Mouse (Mus musculus): ENCODE data around the gene Lnx1. TPM values are rescaled to one million over a fixed set of nuclear protein-coding genes. Genes with fewer than 3 reads are reported as not detected.

Lnx1 gene
- total RNA-seq, 2 experiments from 2014 or later: 1.3 to 2.0 TPM

DNA sequence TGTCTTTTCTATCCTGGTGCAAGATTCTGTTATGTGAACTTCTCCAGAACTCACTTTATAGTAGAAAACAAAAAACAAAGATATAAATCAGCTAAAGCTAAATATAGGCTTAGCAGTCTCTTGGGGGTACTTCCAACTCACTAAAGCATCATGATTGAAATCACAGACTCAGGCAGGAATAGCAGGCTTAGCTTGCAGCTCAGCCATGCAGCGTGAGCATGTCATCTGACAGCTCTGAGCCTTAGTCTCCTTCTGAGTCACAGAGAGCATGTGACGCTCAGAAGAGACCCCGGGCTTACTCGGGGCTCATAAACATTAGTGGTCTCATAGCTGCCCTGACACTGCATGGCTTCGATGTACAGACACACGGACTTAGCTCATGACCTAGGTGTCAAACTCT is 100.7 kb downstream of the Lnx1 start:
- DNase-seq: no peak

- no peak for DNase-seq
These were observed 101.5 kb downstream of the Lnx1 start for GRCm38 (mm10) chr5:74601171-74601570.

DNA sequence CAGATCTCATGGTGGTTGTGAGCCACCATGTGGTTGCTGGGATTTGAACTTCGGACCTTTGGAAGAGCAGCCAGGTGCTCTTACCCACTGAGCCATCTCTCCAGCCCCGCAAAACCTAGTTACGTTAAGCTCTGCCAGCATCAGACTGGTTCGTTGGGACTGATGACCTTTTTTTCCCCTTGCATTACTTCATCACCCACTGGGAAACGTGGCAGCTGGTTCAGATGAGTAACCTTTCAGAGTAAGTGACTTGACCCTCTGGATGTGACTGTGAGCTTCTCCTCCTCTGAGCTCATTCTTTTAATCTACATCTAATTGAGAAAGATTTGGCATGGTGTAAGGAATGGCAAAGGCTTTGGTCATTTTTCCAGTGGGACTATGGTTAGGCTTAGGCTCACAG is 102.7 kb downstream of the Lnx1 start:
- no peak for DNase-seq

- DNase-seq: no peak
These were observed 109.6 kb downstream of the Lnx1 start for GRCm38 (mm10) chr5:74593147-74593546.

DNA sequence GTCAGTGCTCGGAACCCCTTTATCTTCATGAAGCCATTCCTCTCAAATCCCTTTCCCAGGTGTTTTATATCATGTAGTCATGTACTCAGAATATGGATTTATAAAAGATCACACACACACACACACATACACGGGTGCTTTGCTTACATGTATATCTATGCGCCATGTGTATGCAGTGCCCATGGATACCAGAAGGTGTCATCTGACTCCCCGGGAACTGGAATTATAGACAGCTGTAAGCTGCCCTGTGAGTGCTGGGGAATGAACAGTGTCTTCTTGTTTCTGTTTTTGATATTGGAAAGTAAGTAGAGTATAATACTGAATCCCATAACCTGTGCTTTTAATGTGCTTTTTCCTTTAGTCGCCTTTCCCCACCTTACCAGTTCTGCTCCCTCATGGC is 111.3 kb downstream of the Lnx1 start:
- no peak for DNase-seq

- no peak for DNase-seq
These were observed 113.6 kb downstream of the Lnx1 start for GRCm38 (mm10) chr5:74589133-74589532.

DNA sequence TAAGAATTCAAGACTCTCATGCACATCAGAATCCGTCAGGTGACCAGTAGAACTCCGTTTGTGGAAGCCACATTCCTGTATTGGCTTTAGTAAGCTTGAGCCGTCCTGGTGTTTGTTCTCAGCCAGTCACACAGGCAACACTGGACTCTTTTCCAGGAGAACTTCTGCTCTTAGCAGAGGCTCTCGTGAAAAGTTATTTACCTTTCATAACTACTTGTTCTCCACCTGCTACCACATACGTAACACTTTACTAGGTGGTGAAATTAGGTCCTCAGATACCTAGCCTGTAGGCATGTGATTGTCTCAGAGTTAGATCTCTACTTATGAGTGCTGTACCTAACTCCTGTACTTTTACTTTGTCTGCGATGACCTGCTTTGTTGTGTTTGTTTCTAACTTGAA is 130.9 kb downstream of the Lnx1 start:
- DNase-seq: no peak

GRCm38 (mm10) chr5:74561151-74561550 is 141.6 kb downstream of the Lnx1 start:
- peak; percentile 23 for DNase-seq

DNA sequence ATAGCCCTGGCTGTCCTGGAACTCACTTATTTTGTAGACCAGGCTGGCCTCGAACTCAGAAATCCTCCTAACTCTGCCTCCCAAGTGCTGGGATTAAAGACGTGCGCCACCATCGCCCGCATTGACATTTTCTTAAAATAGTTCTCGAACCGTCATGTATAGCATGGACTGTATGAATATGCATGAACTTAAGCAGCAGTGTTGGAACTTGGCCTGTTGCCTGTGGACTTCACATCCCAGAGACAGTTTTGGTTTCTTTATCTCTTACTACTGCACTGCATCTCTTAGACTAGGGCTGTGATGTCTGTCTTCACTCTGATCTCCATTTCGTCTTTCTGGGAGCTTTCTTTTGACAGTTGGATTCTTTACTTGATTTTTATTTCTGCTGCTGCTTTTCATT is 153.1 kb downstream of the Lnx1 start:
- no peak for DNase-seq

DNA sequence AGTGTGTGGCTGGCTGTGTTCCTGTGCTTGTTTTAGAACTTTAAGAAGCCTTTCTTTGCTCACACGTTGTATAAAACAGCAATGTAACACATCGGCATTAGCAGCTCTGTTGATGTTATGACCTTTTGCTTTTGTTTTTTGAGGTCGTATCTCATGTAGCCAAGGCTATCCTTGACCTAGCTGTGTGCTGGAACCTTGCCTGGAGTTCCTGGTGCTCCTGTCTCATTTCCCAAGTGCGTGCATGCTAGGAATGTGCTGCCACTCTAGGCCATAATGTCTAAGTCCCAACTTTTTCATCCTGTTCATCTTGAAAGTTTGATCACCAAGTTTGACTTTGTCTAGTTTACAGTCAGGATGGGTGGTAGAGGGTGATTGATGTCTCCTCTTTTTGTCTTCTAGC is 157.1 kb downstream of the Lnx1 start:
- no peak for DNase-seq

Other genes with a start within 250 kb of the Lnx1 start
- 10 to 100 TPM; 10.2 to 12.8 TPM for gene Scfd2, start 171.2 kb downstream of the Lnx1 start, total RNA-seq (2021)
- gene Fip1l1, start 167.5 kb downstream of the Lnx1 start, total RNA-seq (2021): 10 to 100 TPM; 29.6 to 38.2 TPM